Mouse (Mus musculus): Measurements from ENCODE around the gene Gm34653. TPM values are rescaled to one million over a fixed set of nuclear protein-coding genes. Genes with fewer than 3 reads are reported as not detected.
"Not testable (repeated sequence)": the region's sequence is repeated elsewhere in the genome, so short reads cannot be mapped to it uniquely, and the experiment has no call there.

Gm34653 gene
- polyA plus RNA-seq, 1 experiment = 4.6 TPM

DNA sequence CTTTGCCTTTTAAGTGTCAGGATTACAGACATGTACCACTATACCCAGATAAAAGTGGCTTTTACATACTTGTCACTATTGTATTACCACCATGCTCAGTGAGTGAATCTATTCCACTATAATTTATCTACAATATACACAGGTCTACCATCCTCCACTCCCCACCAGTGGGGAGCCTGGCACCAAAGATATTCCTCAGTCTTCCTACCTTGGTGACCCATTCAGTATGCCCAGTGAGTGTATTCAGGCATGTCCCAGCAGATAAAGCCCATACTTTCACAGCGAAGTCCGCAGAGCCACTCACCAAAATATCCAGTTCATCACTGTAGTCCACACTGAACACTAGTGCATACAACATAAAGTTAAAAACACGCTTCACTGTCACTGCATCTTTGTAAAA lies 22.0 kb upstream of the Gm34653 start:
- Histone ChIP-seq H3K4me3 (ENCODE audit: low read depth, low read length) (no peak overlapping the region), H3K4me1 (ENCODE audit: control insufficient read depth, insufficient read depth, low read length) (no peaks in the 10 kb centered on the region), H3K36me3 (ENCODE audit: control insufficient read depth, insufficient read depth, low read length, poor library complexity, severe bottlenecking) (peaks cover 61% of the 10 kb centered on the region), H3K27me3 (ENCODE audit: control insufficient read depth, insufficient read depth, low read length, poor library complexity, severe bottlenecking) (no peaks in the 10 kb centered on the region), H3K9me3 (replicated peaks; ENCODE audit: control insufficient read depth, insufficient read depth, low read length, poor library complexity, severe bottlenecking) (no peaks in the 10 kb centered on the region), H3K9ac (ENCODE audit: low read depth, poor library complexity, severe bottlenecking) (no peak overlapping the region), H3K27ac (ENCODE audit: insufficient read depth, low read length) (no peak overlapping the region)
- no peak for TF ChIP-seq CTCF (IDR thresholded peaks at IDR 0.05; ENCODE audit: low read depth, low read length)
- TF ChIP-seq EP300 (IDR thresholded peaks at IDR 0.05; ENCODE audit: insufficient read depth, low read depth, low read length) = no peak
- no peak for TF ChIP-seq POLR2A (IDR thresholded peaks at IDR 0.05; ENCODE audit: insufficient read depth, low read length)

DNA sequence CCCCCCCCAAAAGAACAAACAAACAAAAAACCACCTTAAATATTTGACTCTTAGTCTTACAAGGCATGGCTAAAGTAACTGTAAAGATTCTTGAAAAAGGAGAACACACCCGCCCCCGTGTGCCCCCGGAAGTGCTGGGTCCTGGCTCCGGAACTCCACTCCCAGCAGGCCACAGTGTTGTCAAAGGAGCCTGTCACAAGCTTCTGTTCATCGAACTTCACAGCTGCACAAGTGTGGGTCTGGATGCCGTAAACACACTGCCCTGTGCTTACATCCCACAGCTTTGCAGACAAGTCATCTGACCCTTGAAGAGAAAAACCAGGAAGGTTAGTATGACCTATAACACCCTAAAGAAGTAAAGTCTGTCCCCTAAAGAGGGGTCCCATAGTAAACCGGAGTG lies 20.1 kb upstream of the Gm34653 start:
- Histone ChIP-seq H3K4me1 (ENCODE audit: control insufficient read depth, insufficient read depth, low read length) (no peaks in the 10 kb centered on the region), H3K9ac (ENCODE audit: low read depth, poor library complexity, severe bottlenecking) (no peak overlapping the region), H3K36me3 (ENCODE audit: control insufficient read depth, insufficient read depth, low read length, poor library complexity, severe bottlenecking) (peaks cover 57% of the 10 kb centered on the region), H3K4me3 (ENCODE audit: low read depth, low read length) (no peak overlapping the region), H3K9me3 (replicated peaks; ENCODE audit: control insufficient read depth, insufficient read depth, low read length, poor library complexity, severe bottlenecking) (no peaks in the 10 kb centered on the region), H3K27ac (ENCODE audit: insufficient read depth, low read length) (no peak overlapping the region), H3K27me3 (ENCODE audit: control insufficient read depth, insufficient read depth, low read length, poor library complexity, severe bottlenecking) (no peaks in the 10 kb centered on the region)
- TF ChIP-seq POLR2A (IDR thresholded peaks at IDR 0.05; ENCODE audit: insufficient read depth, low read length) (no peak), CTCF (IDR thresholded peaks at IDR 0.05; ENCODE audit: low read depth, low read length) (no peak), EP300 (IDR thresholded peaks at IDR 0.05; ENCODE audit: insufficient read depth, low read depth, low read length) (no peak)

DNA sequence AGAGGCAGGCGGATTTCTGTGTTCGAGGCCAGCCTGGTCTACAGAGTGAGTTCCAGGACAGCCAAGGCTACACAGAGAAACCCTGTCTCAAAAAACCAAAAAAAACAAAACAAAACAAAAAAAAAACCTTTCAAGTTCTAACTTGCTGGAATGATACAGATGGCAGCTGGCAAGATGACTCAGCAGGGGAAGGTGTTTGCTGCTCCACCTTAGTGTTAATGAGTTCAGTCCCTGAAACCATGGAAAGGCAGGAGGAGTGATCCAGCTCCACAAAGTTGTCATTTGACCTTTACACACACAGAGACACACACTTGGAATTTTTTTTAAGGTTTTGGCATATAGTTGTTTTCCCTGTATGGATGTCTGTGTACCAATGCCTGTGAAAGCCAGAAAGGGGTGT lies 16.9 kb upstream of the Gm34653 start:
- peaks cover 44% of the 10 kb centered on the region for H3K36me3 ChIP-seq (ENCODE audit: control insufficient read depth, insufficient read depth, low read length, poor library complexity, severe bottlenecking)
- H3K4me1 ChIP-seq (ENCODE audit: control insufficient read depth, insufficient read depth, low read length); H3K4me3 ChIP-seq (ENCODE audit: low read depth, low read length): not testable (repeated sequence)

DNA sequence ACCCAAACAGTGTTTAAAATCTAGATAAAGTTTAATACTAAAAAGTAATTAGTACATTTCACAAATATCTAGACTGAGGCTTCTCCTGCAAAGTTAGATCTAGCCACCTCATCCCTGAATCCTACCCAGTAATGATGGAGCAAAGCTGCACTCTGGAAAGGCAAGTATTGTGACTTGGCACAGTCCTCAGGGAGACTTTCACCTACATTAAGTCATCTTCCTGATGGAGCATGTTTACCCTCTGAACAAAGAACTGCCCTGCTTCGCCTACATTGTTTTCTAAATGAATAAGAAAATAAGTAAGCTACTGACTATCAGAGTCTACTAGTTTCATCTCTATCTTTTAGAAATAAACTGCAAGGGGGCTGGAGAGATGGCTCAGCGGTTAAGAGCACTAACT lies 14.3 kb upstream of the Gm34653 start:
- H3K4me1 ChIP-seq (ENCODE audit: control insufficient read depth, insufficient read depth, low read length) = no peaks in the 10 kb centered on the region
- peaks cover 37% of the 10 kb centered on the region for H3K36me3 ChIP-seq (ENCODE audit: control insufficient read depth, insufficient read depth, low read length, poor library complexity, severe bottlenecking)
- no peaks in the 10 kb centered on the region for H3K27me3 ChIP-seq (ENCODE audit: control insufficient read depth, insufficient read depth, low read length, poor library complexity, severe bottlenecking)
- no peak for TF ChIP-seq POLR2A (IDR thresholded peaks at IDR 0.05; ENCODE audit: insufficient read depth, low read length)
- TF ChIP-seq CTCF (IDR thresholded peaks at IDR 0.05; ENCODE audit: low read depth, low read length) = no peak
- TF ChIP-seq EP300 (IDR thresholded peaks at IDR 0.05; ENCODE audit: insufficient read depth, low read depth, low read length) = no peak
- H3K9me3 ChIP-seq (replicated peaks; ENCODE audit: control insufficient read depth, insufficient read depth, low read length, poor library complexity, severe bottlenecking) = no peaks in the 10 kb centered on the region
- no peak overlapping the region for H3K9ac ChIP-seq (ENCODE audit: low read depth, poor library complexity, severe bottlenecking)
- H3K27ac ChIP-seq (ENCODE audit: insufficient read depth, low read length) = no peak overlapping the region
- no peak overlapping the region for H3K4me3 ChIP-seq (ENCODE audit: low read depth, low read length)

More for the DNA sequence above, 16.9 kb upstream of the Gm34653 start:
- not testable (repeated sequence) for H3K27me3 ChIP-seq (ENCODE audit: control insufficient read depth, insufficient read depth, low read length, poor library complexity, severe bottlenecking); H3K9me3 ChIP-seq (replicated peaks; ENCODE audit: control insufficient read depth, insufficient read depth, low read length, poor library complexity, severe bottlenecking); H3K9ac ChIP-seq (ENCODE audit: low read depth, poor library complexity, severe bottlenecking)
- H3K27ac ChIP-seq (ENCODE audit: insufficient read depth, low read length) = peak overlapping the region; percentile 82

DNA sequence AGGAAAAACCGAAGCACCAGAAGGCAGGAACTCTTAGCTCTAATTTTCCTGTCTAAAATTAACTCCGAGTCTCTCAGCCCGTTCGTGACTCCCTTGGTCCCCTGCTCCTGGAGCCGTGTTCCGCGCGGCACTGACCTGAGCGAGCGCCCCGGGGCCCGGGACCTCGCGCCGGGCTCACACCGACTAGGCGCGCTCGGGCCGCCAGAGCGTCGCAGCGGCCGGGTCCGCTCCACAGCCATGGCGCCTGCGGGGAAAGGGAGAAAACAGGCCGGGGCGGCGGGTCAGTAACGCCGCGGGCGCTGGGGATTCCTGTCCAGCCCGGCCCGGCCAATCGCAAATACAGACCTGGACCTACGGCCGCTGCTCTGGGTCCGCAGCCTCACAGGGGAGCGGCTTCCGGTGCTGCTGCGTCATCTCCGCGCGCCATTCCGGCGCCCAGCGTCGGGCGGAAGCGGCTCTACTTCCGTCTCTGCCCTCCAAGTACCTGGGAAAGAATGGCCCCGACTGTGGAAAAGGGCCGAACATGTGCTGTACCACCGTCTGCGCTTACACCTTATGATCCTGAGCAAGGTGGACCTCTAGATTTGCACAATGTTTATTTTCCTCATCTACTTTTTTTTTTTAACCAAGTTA lies 6.9 kb upstream of the Gm34653 start, which contains the start of gene Fbxw2:
TSS of gene Fbxw2 (minus strand) at position 485 of the 633 bp plus-strand sequence.
- TF ChIP-seq CTCF (IDR thresholded peaks at IDR 0.05; ENCODE audit: low read depth, low read length) = no peak
- TF ChIP-seq POLR2A (IDR thresholded peaks at IDR 0.05; ENCODE audit: insufficient read depth, low read length) = peak; percentile 78
- peak within 1 kb of the TSS; percentile 39; the same call in 1 of the 2 replicates for H3K27ac ChIP-seq (ENCODE audit: insufficient read depth, low read length)

DNA sequence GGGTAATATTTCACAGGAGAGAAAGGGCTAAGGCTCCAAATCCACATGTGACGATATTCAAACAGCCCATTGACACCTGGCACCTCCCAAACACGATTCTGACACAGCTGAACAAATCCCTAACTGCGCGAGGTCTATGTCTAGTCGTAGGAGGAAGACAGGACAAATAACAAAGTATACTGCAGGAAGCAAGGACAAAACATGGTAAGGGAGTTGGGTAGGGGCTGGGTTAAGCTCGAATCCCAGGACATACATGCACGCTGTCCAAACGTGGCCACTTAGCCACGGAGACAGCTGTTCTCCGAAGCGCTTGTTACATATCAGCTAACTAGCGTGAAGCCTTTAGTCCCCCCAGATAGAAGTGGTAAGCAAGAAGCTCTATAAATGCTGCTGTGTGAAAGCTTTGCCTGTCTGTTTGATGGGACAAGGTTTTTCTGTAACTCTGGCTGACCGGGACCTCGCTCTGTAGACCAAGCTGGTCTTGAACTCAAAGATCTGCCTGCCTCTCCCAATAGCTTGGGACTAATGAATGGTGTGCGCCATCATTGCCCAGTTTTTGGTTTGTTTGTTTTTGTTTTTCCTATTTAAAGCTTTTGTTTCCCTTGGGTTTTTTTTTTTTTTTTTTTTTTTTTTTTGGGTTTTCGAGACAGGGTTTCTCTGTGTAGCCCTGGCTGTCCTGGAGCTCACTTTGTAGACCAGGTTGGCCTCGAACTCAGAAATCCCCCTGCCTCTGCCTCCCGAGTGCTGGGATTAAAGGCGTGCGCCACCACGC lies 6.2 kb upstream of the Gm34653 start:
- Histone ChIP-seq H3K27ac (ENCODE audit: insufficient read depth, low read length) (peak overlapping the region; percentile 39; the same call in 1 of the 2 replicates), H3K9ac (ENCODE audit: low read depth, poor library complexity, severe bottlenecking) (peak overlapping the region; percentile 91), H3K4me3 (ENCODE audit: low read depth, low read length) (peak overlapping the region; percentile 97), H3K27me3 (ENCODE audit: control insufficient read depth, insufficient read depth, low read length, poor library complexity, severe bottlenecking) (no peaks in the 10 kb centered on the region), H3K9me3 (replicated peaks; ENCODE audit: control insufficient read depth, insufficient read depth, low read length, poor library complexity, severe bottlenecking) (peaks cover 5% of the 10 kb centered on the region), H3K4me1 (ENCODE audit: control insufficient read depth, insufficient read depth, low read length) (peaks cover 2% of the 10 kb centered on the region), H3K36me3 (ENCODE audit: control insufficient read depth, insufficient read depth, low read length, poor library complexity, severe bottlenecking) (peaks cover 9% of the 10 kb centered on the region)
- TF ChIP-seq POLR2A (IDR thresholded peaks at IDR 0.05; ENCODE audit: insufficient read depth, low read length) = no peak
- no peak for TF ChIP-seq CTCF (IDR thresholded peaks at IDR 0.05; ENCODE audit: low read depth, low read length)
- TF ChIP-seq EP300 (IDR thresholded peaks at IDR 0.05; ENCODE audit: insufficient read depth, low read depth, low read length) = no peak

More for the DNA sequence above, 6.9 kb upstream of the Gm34653 start, which contains the start of gene Fbxw2:
- H3K4me1 ChIP-seq (ENCODE audit: control insufficient read depth, insufficient read depth, low read length) = peaks cover 2% of the 10 kb centered on the region
- H3K9ac ChIP-seq (ENCODE audit: low read depth, poor library complexity, severe bottlenecking) = peak within 1 kb of the TSS; percentile 91
- H3K27me3 ChIP-seq (ENCODE audit: control insufficient read depth, insufficient read depth, low read length, poor library complexity, severe bottlenecking) = no peaks in the 10 kb centered on the region
- H3K36me3 ChIP-seq (ENCODE audit: control insufficient read depth, insufficient read depth, low read length, poor library complexity, severe bottlenecking) = peaks cover 13% of the 10 kb centered on the region
- H3K9me3 ChIP-seq (replicated peaks; ENCODE audit: control insufficient read depth, insufficient read depth, low read length, poor library complexity, severe bottlenecking) = peaks cover 5% of the 10 kb centered on the region
- H3K4me3 ChIP-seq (ENCODE audit: low read depth, low read length) = peak within 1 kb of the TSS; percentile 97

Data from ES-Bruce4 (cell line).